In the genomic region with DNA sequence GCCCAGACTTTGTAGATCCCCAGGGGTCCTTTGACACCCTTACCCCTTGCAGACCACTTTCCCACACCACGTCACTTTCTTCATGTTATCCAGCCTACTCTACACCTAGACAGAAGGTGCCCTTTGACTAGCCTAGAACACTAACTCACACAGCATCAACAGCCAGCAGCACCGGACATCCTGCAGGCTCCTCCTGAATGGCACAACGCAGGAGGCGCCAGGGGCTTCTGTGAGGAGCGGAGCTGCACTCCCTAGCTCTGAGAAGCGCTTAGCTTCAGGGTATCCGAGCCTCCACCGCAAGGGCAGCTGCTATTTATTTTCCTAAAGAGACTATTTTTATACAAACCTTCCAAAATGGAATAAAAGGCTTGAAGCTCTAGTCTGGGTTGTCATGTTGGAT, we compare ENCODE assay signal across 8 mouse cellular contexts. TPM values are rescaled to one million over a fixed set of nuclear protein-coding genes. Genes with fewer than 3 reads are reported as not detected.
A peak's percentile ranks its signal among the peaks of the same experiment; 100 is the strongest.
DNase-seq lines count a peak whose midpoint lies in the region; ATAC-seq and TF ChIP-seq lines count a peak whose summit lies in the region.

No protein-coding gene starts in this region.

- intact Hi-C loops in gastrocnemius, postnatal 36 days (cut with DNase I): no loop called here

- peaks cover 24% of the 10 kb centered on the region; the same call in 1 of the 2 replicates for H3K27me3 ChIP-seq in heart, embryonic 10.5 days (ENCODE audit: insufficient read depth, poor library complexity, severe bottlenecking)
- no peaks in the 10 kb centered on the region for H3K27me3 ChIP-seq in G1E (ENCODE audit: insufficient read depth, low read length)
- no peaks in the 10 kb centered on the region; the same call in 1 of the 2 replicates for H3K27me3 ChIP-seq in hindbrain, embryonic 11.5 days (ENCODE audit: control insufficient read depth, insufficient read depth, low read length)
- 0 out of 2 replicates have a peak, but pooled peaks cover 3% of the 10 kb centered on the region for H3K27me3 ChIP-seq in midbrain, embryonic 11.5 days (ENCODE audit: control insufficient read depth, insufficient read depth, low read length)

- no peak for DNase-seq in heart, embryonic 10.5 days (ENCODE audit: low spot score)
- DNase-seq in heart, adult 9 months (ENCODE audit: low spot score in 2 of 2): no peak
- no peak for DNase-seq in G1E (ENCODE audit: low spot score)
- DNase-seq in hindbrain, embryonic 11.5 days (ENCODE audit: low spot score): no peak
- no peak for DNase-seq in midbrain, embryonic 11.5 days (ENCODE audit: low spot score, missing footprints)
- DNase-seq in spleen, adult 12 weeks (ENCODE audit: low spot score): no peak
- DNase-seq in adrenal gland, postnatal 25 days: no peak
- DNase-seq in gastrocnemius, postnatal 36 days: no peak

- peak overlapping the region; percentile 96 for H3K27ac ChIP-seq in heart, embryonic 10.5 days
- no peak overlapping the region for H3K27ac ChIP-seq in hindbrain, embryonic 11.5 days (ENCODE audit: low read depth, low read length)
- no peak overlapping the region for H3K27ac ChIP-seq in midbrain, embryonic 11.5 days (ENCODE audit: low read depth, low read length)

- peaks cover 16% of the 10 kb centered on the region for H3K36me3 ChIP-seq in heart, embryonic 10.5 days
- H3K36me3 ChIP-seq in G1E (replicated peaks): peaks cover 53% of the 10 kb centered on the region
- H3K36me3 ChIP-seq in hindbrain, embryonic 11.5 days (ENCODE audit: control insufficient read depth, insufficient read depth, low read length): no peaks in the 10 kb centered on the region
- H3K36me3 ChIP-seq in midbrain, embryonic 11.5 days (ENCODE audit: control insufficient read depth, insufficient read depth, low read length): no peaks in the 10 kb centered on the region

- TF ChIP-seq CTCF in G1E (IDR thresholded peaks at IDR 0.05; ENCODE audit: low read depth, low read length): no peak

- peak overlapping the region; percentile 90 for H3K4me3 ChIP-seq in heart, embryonic 10.5 days
- H3K4me3 ChIP-seq in G1E (ENCODE audit: low read depth, low read length): peak overlapping the region; percentile 49; the same call in 1 of the 2 replicates
- H3K4me3 ChIP-seq in hindbrain, embryonic 11.5 days (ENCODE audit: low read depth, low read length): peak overlapping the region; percentile 73; the same call in 1 of the 2 replicates
- H3K4me3 ChIP-seq in midbrain, embryonic 11.5 days (ENCODE audit: low read depth, low read length): peak overlapping the region; percentile 75; the same call in 1 of the 2 replicates

- no peaks in the 10 kb centered on the region for H3K9me3 ChIP-seq in heart, embryonic 10.5 days
- no peaks in the 10 kb centered on the region for H3K9me3 ChIP-seq in G1E (replicated peaks)
- no peaks in the 10 kb centered on the region for H3K9me3 ChIP-seq in hindbrain, embryonic 11.5 days (ENCODE audit: control insufficient read depth, low read length)
- H3K9me3 ChIP-seq in midbrain, embryonic 11.5 days (ENCODE audit: control insufficient read depth, low read length): no peaks in the 10 kb centered on the region

- peaks cover 38% of the 10 kb centered on the region for H3K4me1 ChIP-seq in heart, embryonic 10.5 days
- H3K4me1 ChIP-seq in G1E (ENCODE audit: insufficient read depth, low read depth, low read length): peaks cover 62% of the 10 kb centered on the region
- H3K4me1 ChIP-seq in hindbrain, embryonic 11.5 days (replicated peaks; ENCODE audit: control insufficient read depth, insufficient read depth, low read length): peaks cover 9% of the 10 kb centered on the region
- H3K4me1 ChIP-seq in midbrain, embryonic 11.5 days (ENCODE audit: control insufficient read depth, insufficient read depth, low read length): peaks cover 26% of the 10 kb centered on the region

- peak overlapping the region; percentile 99 for H3K4me2 ChIP-seq in hindbrain, embryonic 11.5 days (replicated peaks; ENCODE audit: low read depth, low read length)
- peak overlapping the region; percentile 100 for H3K4me2 ChIP-seq in midbrain, embryonic 11.5 days

- WGBS in heart, embryonic 10.5 days: 60% methylated on average over 8 of the region's 8 CpGs
- 69% methylated on average over 8 of the region's 8 CpGs for WGBS in hindbrain, embryonic 11.5 days
- 64% methylated on average over 8 of the region's 8 CpGs for WGBS in midbrain, embryonic 11.5 days

- peak overlapping the region; percentile 16; the same call in 1 of the 2 replicates for H3K9ac ChIP-seq in hindbrain, embryonic 11.5 days (ENCODE audit: low read depth, low read length)
- no peak overlapping the region for H3K9ac ChIP-seq in midbrain, embryonic 11.5 days (ENCODE audit: low read length)

- ATAC-seq in G1E (ENCODE audit: extremely low read depth, insufficient number of reproducible peaks, low FRiP score, poor library complexity, severe bottlenecking): no peak
- no peak for ATAC-seq in hindbrain, embryonic 11.5 days (ENCODE audit: low FRiP score)
- no peak for ATAC-seq in midbrain, embryonic 11.5 days (ENCODE audit: low FRiP score)

RNA-seq across cellular contexts. Expression of gene Ccdc85b, which starts 2.1 kb away (rescaled TPM):
- polyA plus RNA-seq in heart, embryonic 10.5 days (2016; fragmentation: Nextera tagmentation; extraction: Ambion mirVana): 8.3 and 11.6 TPM in 2 replicates
- total RNA-seq in G1E (2014; fragmentation: Nextera tagmentation) (1.9 and 3.3 TPM in 2 replicates), G1E (2017) (3.0 and 4.1 TPM in 2 replicates)
- polyA plus RNA-seq in G1E (2012): 13.1 and 16.9 TPM in 2 replicates
- 6.6 and 6.9 TPM in 2 replicates for polyA plus RNA-seq in hindbrain, embryonic 11.5 days (2014; fragmentation: Nextera tagmentation; extraction: Ambion mirVana)
- polyA plus RNA-seq in midbrain, embryonic 11.5 days (2014; fragmentation: Nextera tagmentation; extraction: Ambion mirVana): 6.9 and 7.8 TPM in 2 replicates
- total RNA-seq in adrenal gland, postnatal 25 days (2021): 7.2 and 10.9 TPM in 2 replicates
- total RNA-seq in gastrocnemius, postnatal 36 days (2021): 1 to 10 TPM; 4.7 to 6.0 TPM

RNA-seq across cellular contexts. Expression of gene Fibp, which starts 4.8 kb away (rescaled TPM):
- polyA plus RNA-seq in heart, embryonic 10.5 days (2016; fragmentation: Nextera tagmentation; extraction: Ambion mirVana): 79.5 and 87.9 TPM in 2 replicates
- total RNA-seq in G1E (2014; fragmentation: Nextera tagmentation) (50.8 and 53.9 TPM in 2 replicates), G1E (2017) (71.8 and 104 TPM in 2 replicates)
- 42.8 and 162 TPM in 2 replicates for polyA plus RNA-seq in G1E (2012)
- 103 and 119 TPM in 2 replicates for polyA plus RNA-seq in hindbrain, embryonic 11.5 days (2014; fragmentation: Nextera tagmentation; extraction: Ambion mirVana)
- 98.3 and 103 TPM in 2 replicates for polyA plus RNA-seq in midbrain, embryonic 11.5 days (2014; fragmentation: Nextera tagmentation; extraction: Ambion mirVana)
- total RNA-seq in adrenal gland, postnatal 25 days (2021): 53.7 and 100 TPM in 2 replicates
- 10 to 100 TPM; 35.2 to 41.5 TPM for total RNA-seq in gastrocnemius, postnatal 36 days (2021)

RNA-seq across cellular contexts. Expression of gene Fosl1, which starts 8.2 kb away (rescaled TPM):
- polyA plus RNA-seq in heart, embryonic 10.5 days (2016; fragmentation: Nextera tagmentation; extraction: Ambion mirVana): 0.34 and 0.49 TPM in 2 replicates
- 0.90 and 3.0 TPM in 2 replicates for total RNA-seq in G1E (2014; fragmentation: Nextera tagmentation)
- total RNA-seq in G1E (2017): 1.9 and 2.3 TPM in 2 replicates
- polyA plus RNA-seq in G1E (2012): 3.4 and 3.6 TPM in 2 replicates
- 0.13 TPM in 1 of 2 replicates, not detected in the other for polyA plus RNA-seq in hindbrain, embryonic 11.5 days (2014; fragmentation: Nextera tagmentation; extraction: Ambion mirVana)
- not detected in 2 replicates for polyA plus RNA-seq in midbrain, embryonic 11.5 days (2014; fragmentation: Nextera tagmentation; extraction: Ambion mirVana)
- not detected in 2 replicates for total RNA-seq in adrenal gland, postnatal 25 days (2021)
- not detected for total RNA-seq in gastrocnemius, postnatal 36 days (2021)

RNA-seq across cellular contexts. Expression of gene Ctsw, which starts 12.7 kb away (rescaled TPM):
- polyA plus RNA-seq in heart, embryonic 10.5 days (2016; fragmentation: Nextera tagmentation; extraction: Ambion mirVana): 0.85 and 1.1 TPM in 2 replicates
- not detected in 2 replicates for total RNA-seq in G1E (2014; fragmentation: Nextera tagmentation)
- total RNA-seq in G1E (2017): not detected in 2 replicates
- polyA plus RNA-seq in G1E (2012): not detected in 2 replicates
- 3.0 and 4.7 TPM in 2 replicates for polyA plus RNA-seq in hindbrain, embryonic 11.5 days (2014; fragmentation: Nextera tagmentation; extraction: Ambion mirVana)
- polyA plus RNA-seq in midbrain, embryonic 11.5 days (2014; fragmentation: Nextera tagmentation; extraction: Ambion mirVana): 2.4 and 3.0 TPM in 2 replicates
- total RNA-seq in adrenal gland, postnatal 25 days (2021): not detected in 2 replicates
- not detected for total RNA-seq in gastrocnemius, postnatal 36 days (2021)

RNA-seq across cellular contexts. Expression of gene Efemp2, which starts 18.2 kb away (rescaled TPM):
- polyA plus RNA-seq in heart, embryonic 10.5 days (2016; fragmentation: Nextera tagmentation; extraction: Ambion mirVana): 62.7 and 92.3 TPM in 2 replicates
- total RNA-seq in G1E (2014; fragmentation: Nextera tagmentation) (4.1 and 6.7 TPM in 2 replicates), G1E (2017) (4.6 and 6.6 TPM in 2 replicates)
- 3.0 and 3.1 TPM in 2 replicates for polyA plus RNA-seq in G1E (2012)
- 51.2 and 55.7 TPM in 2 replicates for polyA plus RNA-seq in hindbrain, embryonic 11.5 days (2014; fragmentation: Nextera tagmentation; extraction: Ambion mirVana)
- 52.7 and 54.7 TPM in 2 replicates for polyA plus RNA-seq in midbrain, embryonic 11.5 days (2014; fragmentation: Nextera tagmentation; extraction: Ambion mirVana)
- 55.5 and 56.3 TPM in 2 replicates for total RNA-seq in adrenal gland, postnatal 25 days (2021)
- total RNA-seq in gastrocnemius, postnatal 36 days (2021): 1 to 10 TPM; 5.3 to 6.3 TPM
